Mouse (Mus musculus) embryonic facial prominence, embryonic 12.5 days (tissue): ENCODE results near the gene Lrrc25. TPM values are rescaled to one million over a fixed set of nuclear protein-coding genes. Genes with fewer than 3 reads are reported as not detected.

Experiments used
- ATAC-seq: fragments of 200-750 bp; cut with Nextera tagmentation; 2 replicates; pipeline ENCODE4 v1.8.0; 2017; ENCODE audit not compliant: insufficient number of reproducible peaks, insufficient read depth, low FRiP score, low TSS enrichment
- H3K27ac ChIP-seq: fragments of 300-500 bp; sonication (generic); 2 replicates; pipeline ENCODE4 v1.5.1; 2016; ENCODE audit warnings: mild to moderate bottlenecking
- H3K27me3 ChIP-seq: fragments of 300-500 bp; sonication (generic); 2 replicates; pipeline ENCODE4 v1.6.1; 2016; ENCODE audit warnings: mild to moderate bottlenecking, moderate library complexity
- H3K36me3 ChIP-seq: fragments of 300-500 bp; sonication (generic); 2 replicates; pipeline ENCODE4 v1.6.1; 2016; ENCODE audit warnings: mild to moderate bottlenecking
- H3K4me1 ChIP-seq: fragments of 300-500 bp; sonication (generic); 2 replicates; pipeline ENCODE4 v1.6.1; 2016
- H3K4me2 ChIP-seq: fragments of 300-500 bp; sonication (generic); replicated peaks from 2 replicates; pipeline ENCODE4 v1.6.1; 2016; ENCODE audit warnings: mild to moderate bottlenecking, moderate library complexity
- H3K4me3 ChIP-seq: fragments of 300-500 bp; sonication (generic); 2 replicates; pipeline ENCODE4 v1.5.1; 2016; ENCODE audit warnings: mild to moderate bottlenecking
- H3K9ac ChIP-seq: fragments of 300-500 bp; sonication (generic); 2 replicates; pipeline ENCODE4 v1.6.1; 2016; ENCODE audit warnings: mild to moderate bottlenecking, moderate library complexity
- H3K9me3 ChIP-seq: fragments of 300-500 bp; sonication (generic); 2 replicates; pipeline ENCODE4 v1.6.1; 2016; ENCODE audit warnings: mild to moderate bottlenecking, moderate library complexity
- WGBS: fragments of 180-500 bp; shearing (Covaris S2); methylation state at CpG from one replicate; pipeline ENCODE4 v1.1.7; 2016; 5-methylcytosine and 5-hydroxymethylcytosine counted together
- polyA plus RNA-seq: library from polyadenylated mRNA; unstranded; fragments of >200 nt; fragmentation: Nextera tagmentation; extraction: Ambion mirVana; gene quantifications from 2 replicates; pipeline ENCODE4 v1.2.1, GENCODE M21; 2016

The Lrrc25 gene
- polyA plus RNA-seq, 1 experiment from 2014 or later: 1.2 TPM

DNA sequence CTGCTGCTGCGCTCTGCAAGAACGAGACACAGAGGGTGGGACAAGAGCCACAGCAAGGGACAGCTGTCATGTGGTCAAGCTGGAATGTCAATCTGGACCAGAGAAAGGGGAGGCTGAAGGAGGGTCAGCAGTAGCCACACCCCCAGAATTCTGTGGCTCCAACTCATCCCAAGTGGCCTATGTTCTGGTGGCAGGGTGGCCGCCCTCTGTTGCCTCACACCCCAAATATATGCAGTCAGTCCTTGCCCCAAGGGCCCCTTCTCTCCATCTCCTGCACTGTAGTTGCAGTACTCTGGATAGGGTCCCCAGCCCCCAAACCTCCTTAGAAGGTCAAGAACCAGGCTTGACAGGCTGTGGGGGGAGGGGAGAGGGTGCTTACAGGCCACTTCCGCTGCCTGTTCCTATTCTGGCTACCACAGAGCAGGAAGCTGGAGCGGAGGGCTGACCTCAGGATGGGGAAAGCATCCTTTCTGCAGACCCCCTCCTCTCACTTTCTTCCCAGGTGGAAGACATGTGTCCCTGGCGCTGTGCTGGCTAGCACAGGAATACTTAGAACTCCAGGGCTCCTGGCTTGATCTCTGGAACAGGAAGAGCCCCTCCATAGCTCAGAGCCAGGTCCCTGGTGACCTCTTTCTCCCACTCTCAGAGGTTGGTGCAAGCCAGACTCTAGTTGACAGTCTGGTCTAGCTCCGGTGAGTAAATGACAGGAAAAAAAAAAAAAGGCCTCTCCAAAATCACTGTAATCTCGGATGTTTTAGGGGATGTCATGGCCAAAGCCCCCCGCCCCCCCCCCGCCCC lies 15.3 kb upstream of the Lrrc25 start:
- peaks cover 59% of the 10 kb centered on the region for H3K4me1 ChIP-seq
- peak overlapping the region; percentile 24; the same call in 1 of the 2 replicates for H3K9ac ChIP-seq
- peaks cover 38% of the 10 kb centered on the region for H3K36me3 ChIP-seq
- no peak for ATAC-seq
- peak overlapping the region; percentile 87 for H3K27ac ChIP-seq
- no peaks in the 10 kb centered on the region for H3K9me3 ChIP-seq
- peak overlapping the region; percentile 22 for H3K4me3 ChIP-seq
- 18% methylated on average over 10 of the region's 10 CpGs for WGBS
- peak overlapping the region; percentile 54 for H3K4me2 ChIP-seq
- no peaks in the 10 kb centered on the region for H3K27me3 ChIP-seq

DNA sequence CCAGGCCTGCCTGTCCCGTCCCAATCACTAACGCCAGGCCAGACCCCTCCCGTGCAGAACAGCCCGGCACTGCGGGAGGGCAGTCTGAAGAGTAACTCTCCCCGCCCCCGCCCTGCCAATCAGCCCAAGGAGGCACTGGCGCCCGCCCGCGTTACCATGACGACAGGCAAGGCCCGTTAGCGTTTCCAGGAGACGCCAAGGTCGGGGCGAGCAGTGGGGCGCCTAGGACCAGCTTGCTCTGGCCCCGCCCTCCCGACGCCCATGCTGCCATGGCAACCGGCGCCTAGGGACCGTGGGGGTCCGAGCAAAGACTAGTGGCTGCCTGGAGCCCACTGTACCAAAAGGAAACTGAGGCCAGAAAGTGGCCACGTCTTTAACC lies 14.7 kb upstream of the Lrrc25 start:
- ATAC-seq: peak; percentile 37
- peak overlapping the region; percentile 87 for H3K27ac ChIP-seq
- H3K4me3 ChIP-seq: peak overlapping the region; percentile 22; the same call in 1 of the 2 replicates
- peaks cover 59% of the 10 kb centered on the region for H3K4me1 ChIP-seq
- H3K36me3 ChIP-seq: peaks cover 32% of the 10 kb centered on the region
- H3K9me3 ChIP-seq: no peaks in the 10 kb centered on the region
- H3K27me3 ChIP-seq: no peaks in the 10 kb centered on the region
- H3K9ac ChIP-seq: peak overlapping the region; percentile 24; the same call in 1 of the 2 replicates
- WGBS: 1% methylated on average over 26 of the region's 26 CpGs
- peak overlapping the region; percentile 54 for H3K4me2 ChIP-seq

- peaks cover 59% of the 10 kb centered on the region for H3K4me1 ChIP-seq
- no peak overlapping the region for H3K9ac ChIP-seq
- H3K27ac ChIP-seq: peak overlapping the region; percentile 87; the same call in 1 of the 2 replicates
Measured at GRCm38 (mm10) chr8:70602139-70602811, 13.7 kb upstream of the Lrrc25 start.

GRCm38 (mm10) chr8:70604558-70604957 lies 11.4 kb upstream of the Lrrc25 start:
- WGBS: 83% methylated on average over 7 of the region's 7 CpGs
- Histone ChIP-seq H3K4me3 (no peak overlapping the region), H3K27ac (no peak overlapping the region), H3K4me2 (no peak overlapping the region), H3K9me3 (no peaks in the 10 kb centered on the region), H3K36me3 (peaks cover 22% of the 10 kb centered on the region; the same call in 1 of the 2 replicates), H3K9ac (no peak overlapping the region), H3K27me3 (no peaks in the 10 kb centered on the region), H3K4me1 (peaks cover 52% of the 10 kb centered on the region)
- ATAC-seq: no peak

More at GRCm38 (mm10) chr8:70602139-70602811, 13.7 kb upstream of the Lrrc25 start:
- 92% methylated on average over 13 of the region's 13 CpGs for whole genome bisulfite sequencing
- no peaks in the 10 kb centered on the region for H3K9me3 ChIP-seq
- no peak overlapping the region for H3K4me2 ChIP-seq
- H3K27me3 ChIP-seq: no peaks in the 10 kb centered on the region
- ATAC-seq: no peak
- no peak overlapping the region for H3K4me3 ChIP-seq
- H3K36me3 ChIP-seq: peaks cover 24% of the 10 kb centered on the region; the same call in 1 of the 2 replicates

GRCm38 (mm10) chr8:70605871-70606779 lies 9.8 kb upstream of the Lrrc25 start:
- H3K4me3 ChIP-seq: no peak overlapping the region
- H3K4me1 ChIP-seq: peaks cover 46% of the 10 kb centered on the region
- no peak overlapping the region for H3K27ac ChIP-seq
- WGBS: 88% methylated on average over 9 of the region's 9 CpGs
- H3K9ac ChIP-seq: no peak overlapping the region
- H3K4me2 ChIP-seq: peak overlapping the region; percentile 87
- ATAC-seq: no peak
- H3K36me3 ChIP-seq: peaks cover 19% of the 10 kb centered on the region; the same call in 1 of the 2 replicates
- no peaks in the 10 kb centered on the region for H3K27me3 ChIP-seq
- no peaks in the 10 kb centered on the region for H3K9me3 ChIP-seq

DNA sequence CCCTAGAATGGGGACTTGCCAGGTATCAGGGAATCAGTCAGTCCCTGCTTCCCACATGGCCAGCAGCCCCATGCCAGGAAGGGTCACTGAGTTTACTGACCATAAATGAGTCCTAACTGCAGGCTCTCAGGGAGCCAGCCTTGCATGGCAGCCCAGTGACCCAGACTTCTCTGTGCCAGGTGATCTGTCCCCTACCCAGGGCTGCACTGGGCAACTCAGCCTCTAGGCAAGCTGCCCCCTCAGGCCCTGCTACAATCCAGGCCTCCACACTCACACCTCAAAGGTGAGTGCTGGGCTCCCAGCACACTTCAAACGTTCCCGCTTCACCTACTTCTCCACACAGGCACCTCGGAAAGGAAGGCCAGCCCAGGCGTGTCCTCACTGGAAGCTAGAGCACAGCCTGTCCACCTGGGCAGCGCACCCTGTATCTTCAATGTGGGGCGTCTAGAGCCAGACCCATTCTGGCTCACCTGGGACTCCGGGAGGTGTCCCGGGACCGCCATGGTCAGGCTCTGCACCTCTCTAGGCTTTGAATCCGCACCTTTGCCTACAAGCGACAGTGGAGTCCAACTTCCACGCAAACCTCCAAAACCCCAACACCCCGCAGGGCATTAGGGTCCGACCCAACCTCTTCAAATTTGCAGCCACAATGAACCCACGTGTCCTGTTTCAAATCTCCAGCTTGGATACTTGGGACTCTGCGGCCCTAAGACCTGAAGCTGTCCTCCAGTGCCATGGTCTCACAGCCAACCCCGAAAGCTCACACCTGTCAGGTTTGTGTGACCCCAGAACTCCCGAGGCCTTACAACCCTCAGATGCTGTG lies 9.0 kb upstream of the Lrrc25 start:
- peak overlapping the region; percentile 85 for H3K9ac ChIP-seq
- WGBS: 63% methylated on average over 18 of the region's 18 CpGs
- peak overlapping the region; percentile 74 for H3K4me3 ChIP-seq
- no peak for ATAC-seq
- H3K4me1 ChIP-seq: peaks cover 45% of the 10 kb centered on the region
- peaks cover 16% of the 10 kb centered on the region; the same call in 1 of the 2 replicates for H3K36me3 ChIP-seq
- no peaks in the 10 kb centered on the region for H3K9me3 ChIP-seq
- peak overlapping the region; percentile 98; the same call in 1 of the 2 replicates for H3K27ac ChIP-seq
- no peaks in the 10 kb centered on the region for H3K27me3 ChIP-seq
- H3K4me2 ChIP-seq: peak overlapping the region; percentile 87

DNA sequence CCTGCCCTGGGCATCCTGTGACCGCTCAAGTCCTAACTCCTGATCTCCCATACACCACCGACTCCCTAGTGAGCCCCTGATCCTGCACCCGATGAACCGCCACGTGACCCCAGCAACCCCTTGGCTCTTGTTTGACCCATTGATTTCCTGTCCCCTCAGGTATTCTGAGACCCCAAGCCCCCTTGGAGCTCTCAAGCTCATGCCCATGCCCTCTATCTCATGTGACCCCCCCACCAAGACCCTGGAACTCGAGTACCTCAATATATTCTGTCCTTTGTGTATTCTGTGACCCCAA lies 8.4 kb upstream of the Lrrc25 start:
- H3K4me2 ChIP-seq: peak overlapping the region; percentile 87
- peak overlapping the region; percentile 85 for H3K9ac ChIP-seq
- no peak for ATAC-seq
- no peaks in the 10 kb centered on the region for H3K27me3 ChIP-seq
- 27% methylated on average over 6 of the region's 6 CpGs for WGBS
- H3K4me1 ChIP-seq: peaks cover 40% of the 10 kb centered on the region
- peak overlapping the region; percentile 74 for H3K4me3 ChIP-seq
- H3K9me3 ChIP-seq: no peaks in the 10 kb centered on the region
- H3K36me3 ChIP-seq: peaks cover 11% of the 10 kb centered on the region; the same call in 1 of the 2 replicates
- H3K27ac ChIP-seq: peak overlapping the region; percentile 98

DNA sequence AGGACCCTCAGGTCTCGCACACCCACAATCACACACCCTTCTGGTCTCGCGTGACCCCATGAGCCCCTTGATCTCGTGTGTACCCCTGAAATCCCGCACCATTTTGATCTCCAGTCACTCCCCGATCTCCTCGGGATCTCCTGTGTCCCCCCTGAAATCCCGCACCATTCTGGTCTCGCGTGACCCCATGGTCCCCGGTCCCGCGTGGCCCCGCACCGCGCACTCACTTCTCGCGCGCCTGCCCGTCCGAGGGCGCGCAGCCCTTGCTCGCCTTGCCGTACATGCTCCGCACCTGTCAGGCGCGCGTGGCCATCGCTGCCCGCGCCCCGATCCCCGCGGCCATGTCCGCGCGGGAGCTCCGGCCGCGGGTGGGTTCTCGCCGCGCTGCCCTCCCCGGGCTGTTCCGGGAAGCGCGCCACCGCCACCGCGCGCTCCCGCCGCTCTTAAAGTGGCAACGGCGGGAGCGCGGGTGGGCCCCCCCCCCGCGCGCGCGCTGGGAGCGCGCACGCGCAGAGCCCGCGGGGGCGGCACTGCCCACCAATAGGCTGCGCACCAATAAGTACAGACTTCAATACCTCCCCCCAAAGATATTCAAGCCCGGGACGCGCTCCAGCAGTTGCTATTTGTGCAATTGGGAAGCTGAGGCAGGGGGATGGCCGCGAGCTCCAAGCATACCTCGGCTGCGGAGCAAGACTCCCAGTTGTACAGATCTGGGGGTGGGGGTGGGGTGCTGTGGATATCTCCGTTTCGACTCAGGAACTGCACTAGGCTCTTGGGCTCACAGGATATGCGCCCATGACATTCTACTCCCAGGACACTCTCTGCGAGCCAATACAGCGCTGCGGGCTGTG lies 7.8 kb upstream of the Lrrc25 start:
- Histone ChIP-seq H3K4me2 (peak overlapping the region; percentile 87), H3K9ac (peak overlapping the region; percentile 85), H3K27ac (peak overlapping the region; percentile 98), H3K4me3 (peak overlapping the region; percentile 74), H3K36me3 (0 out of 2 replicates have a peak, but pooled peaks cover 5% of the 10 kb centered on the region), H3K27me3 (no peaks in the 10 kb centered on the region), H3K4me1 (peaks cover 40% of the 10 kb centered on the region), H3K9me3 (no peaks in the 10 kb centered on the region)
- no peak for ATAC-seq
- WGBS: under 1% methylated on average over 84 of the region's 84 CpGs

GRCm38 (mm10) chr8:70608749-70609367 lies 7.1 kb upstream of the Lrrc25 start, which contains the start of gene Ssbp4:
Ssbp4 (minus strand) TSS chr8:70608872.
- Histone ChIP-seq H3K9ac (peak within 1 kb of the TSS; percentile 85), H3K36me3 (0 out of 2 replicates have a peak, but pooled peaks cover 5% of the 10 kb centered on the region), H3K27ac (peak within 1 kb of the TSS; percentile 98), H3K4me1 (peaks cover 40% of the 10 kb centered on the region), H3K27me3 (no peaks in the 10 kb centered on the region), H3K4me2 (peak within 1 kb of the TSS; percentile 87), H3K4me3 (peak within 1 kb of the TSS; percentile 74), H3K9me3 (no peaks in the 10 kb centered on the region)
- 5% methylated on average over 26 of the region's 26 CpGs for WGBS
- peak; percentile 1; the same call in 1 of the 2 replicates for ATAC-seq
